Mouse (Mus musculus): ENCODE measurements around the gene Alkbh3.

DNA sequence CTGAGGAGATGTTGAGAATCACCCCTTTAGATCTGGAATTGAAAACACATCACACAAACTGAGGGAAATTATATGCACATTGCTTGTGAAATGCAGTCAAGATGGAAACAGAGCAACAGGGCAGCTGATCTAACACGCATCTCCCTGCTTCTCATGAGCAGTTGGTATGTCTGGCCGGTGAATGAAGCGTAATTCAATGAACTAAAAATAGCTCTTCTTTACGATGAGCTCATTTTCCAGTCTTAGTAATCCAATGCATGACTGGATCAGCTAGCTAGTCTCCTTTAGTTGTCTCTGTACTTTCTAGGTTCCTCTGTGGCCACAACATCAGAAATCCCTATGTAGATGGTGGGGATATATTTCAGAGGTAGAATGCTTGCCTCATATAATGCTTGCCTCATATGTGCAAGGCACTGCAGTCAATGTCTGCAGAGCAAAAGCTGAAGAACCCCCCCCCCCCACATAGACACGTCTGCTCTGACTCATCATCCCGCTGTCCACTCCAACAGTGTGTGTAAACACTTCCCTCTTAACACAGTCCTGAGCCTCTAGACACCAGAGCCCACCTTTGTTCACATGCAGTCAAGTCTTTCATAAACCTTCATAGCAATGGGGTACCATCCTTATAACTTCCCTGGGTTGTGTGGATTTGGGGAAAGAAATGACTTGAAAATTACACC, 34.9 kb upstream of the Alkbh3 start:
- TF ChIP-seq EP300 (IDR thresholded peaks at IDR 0.05; ENCODE audit: low read depth), result no peak
- no peak for TF ChIP-seq CTCF (IDR thresholded peaks at IDR 0.05; ENCODE audit: low read depth)
